In the genomic region with DNA sequence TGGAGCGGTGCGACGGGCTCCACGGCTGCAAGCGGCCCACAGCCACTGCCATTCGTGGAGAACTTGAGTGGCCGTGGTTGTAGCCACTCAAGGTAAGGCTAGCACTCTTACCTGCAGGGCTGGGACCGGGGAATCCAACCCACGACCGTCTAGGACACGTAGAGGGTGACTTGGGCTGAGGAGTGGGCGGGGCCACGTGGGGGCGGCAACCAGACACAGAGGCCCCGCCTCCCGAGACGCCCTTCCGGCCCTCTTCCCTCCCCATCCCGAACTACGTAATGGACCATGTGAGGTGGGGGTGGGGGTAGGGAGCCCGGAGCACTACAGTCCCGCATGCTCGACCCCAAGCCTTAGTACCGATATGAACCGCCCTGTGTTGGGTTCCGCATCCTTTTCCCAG, we compare ENCODE assay signal across 8 mouse cellular contexts.
DNase-seq lines count a peak whose midpoint lies in the region; ATAC-seq lines count a peak whose summit lies in the region.

No protein-coding gene starts in this region.

- H3K27ac ChIP-seq in hindbrain, embryonic 13.5 days = no peak overlapping the region
- H3K27ac ChIP-seq in limb, embryonic 10.5 days = peak overlapping the region; percentile 75

- peaks cover 19% of the 10 kb centered on the region for H3K36me3 ChIP-seq in erythroblast, embryonic 14.5 days (ENCODE audit: control insufficient read depth)
- H3K36me3 ChIP-seq in hindbrain, embryonic 13.5 days = peaks cover 15% of the 10 kb centered on the region
- peaks cover 16% of the 10 kb centered on the region for H3K36me3 ChIP-seq in limb, embryonic 10.5 days

- peak; percentile 84 for ATAC-seq in CD4-positive, CD25-positive, alpha-beta regulatory T cell, adult 4 months
- ATAC-seq in hindbrain, embryonic 13.5 days (ENCODE audit: low FRiP score) = peak; percentile 92
- ATAC-seq in frontal cortex, adult (ENCODE audit: low TSS enrichment) = no peak

- H3K4me2 ChIP-seq in hindbrain, embryonic 13.5 days = peak overlapping the region; percentile 55

- H3K4me3 ChIP-seq in erythroblast, embryonic 14.5 days (replicated peaks) = peak overlapping the region; percentile 66
- peak overlapping the region; percentile 35 for H3K4me3 ChIP-seq in hindbrain, embryonic 13.5 days
- H3K4me3 ChIP-seq in limb, embryonic 10.5 days = peak overlapping the region; percentile 54

- H3K4me1 ChIP-seq in erythroblast, embryonic 14.5 days (ENCODE audit: control insufficient read depth) = peaks cover 14% of the 10 kb centered on the region
- H3K4me1 ChIP-seq in hindbrain, embryonic 13.5 days (replicated peaks) = peaks cover 12% of the 10 kb centered on the region; the same call in 1 of the 2 replicates
- H3K4me1 ChIP-seq in limb, embryonic 10.5 days = peaks cover 11% of the 10 kb centered on the region

- H3K9ac ChIP-seq in hindbrain, embryonic 13.5 days = peak overlapping the region; percentile 51

- 5% methylated on average over 25 of the region's 26 CpGs for WGBS in hindbrain, embryonic 13.5 days
- WGBS in limb, embryonic 10.5 days = 2% methylated on average over 26 of the region's 26 CpGs

- H3K9me3 ChIP-seq in erythroblast, embryonic 14.5 days (ENCODE audit: control insufficient read depth, low read length) = no peaks in the 10 kb centered on the region; the same call in 1 of the 2 replicates
- peaks cover 8% of the 10 kb centered on the region; the same call in 1 of the 2 replicates for H3K9me3 ChIP-seq in hindbrain, embryonic 13.5 days
- no peaks in the 10 kb centered on the region for H3K9me3 ChIP-seq in limb, embryonic 10.5 days (replicated peaks)

- DNase-seq in adrenal gland, adult 18-20 months (ENCODE audit: low spot score in 2 of 2) = peak; percentile 60 to 65
- DNase-seq in limb, embryonic 10.5 days (ENCODE audit: low spot score) = peak; percentile 87
- DNase-seq in mesoderm, embryonic 11.5 days (ENCODE audit: low read depth, low spot score) = peak; percentile 83
- peak; percentile 21 to 78 for DNase-seq in spleen, postnatal 10 days (ENCODE audit: low spot score in 2 of 2)

- H3K27me3 ChIP-seq in erythroblast, embryonic 14.5 days (ENCODE audit: control insufficient read depth) = no peaks in the 10 kb centered on the region
- no peaks in the 10 kb centered on the region for H3K27me3 ChIP-seq in hindbrain, embryonic 13.5 days
- no peaks in the 10 kb centered on the region for H3K27me3 ChIP-seq in limb, embryonic 10.5 days (ENCODE audit: low read depth, poor library complexity, severe bottlenecking)
